Mouse (Mus musculus) gastrocnemius, postnatal 36 days (tissue): ENCODE measurements around the gene Tmem106c. TPM values are rescaled to one million over a fixed set of nuclear protein-coding genes. Genes with fewer than 3 reads are reported as not detected.

Experiments used
- DNase-seq, 2 experiments: peaks; one replicate each; pipeline ENCODE4 v3.0.0; 2022
- intact Hi-C: fragments of 180-260 bp; cut with DNase I; formaldehyde crosslinking; loops from one replicate; pipeline ENCODE4 v1.15.1; 2025
- total RNA-seq, 2 experiments: library from RNA; stranded (reverse); gene quantifications; 2 replicates each; pipeline ENCODE4 v1.2.3; 2021

The Tmem106c gene
- total RNA-seq, 2 experiments from 2014 or later, result 4.5 to 5.2 TPM

DNA sequence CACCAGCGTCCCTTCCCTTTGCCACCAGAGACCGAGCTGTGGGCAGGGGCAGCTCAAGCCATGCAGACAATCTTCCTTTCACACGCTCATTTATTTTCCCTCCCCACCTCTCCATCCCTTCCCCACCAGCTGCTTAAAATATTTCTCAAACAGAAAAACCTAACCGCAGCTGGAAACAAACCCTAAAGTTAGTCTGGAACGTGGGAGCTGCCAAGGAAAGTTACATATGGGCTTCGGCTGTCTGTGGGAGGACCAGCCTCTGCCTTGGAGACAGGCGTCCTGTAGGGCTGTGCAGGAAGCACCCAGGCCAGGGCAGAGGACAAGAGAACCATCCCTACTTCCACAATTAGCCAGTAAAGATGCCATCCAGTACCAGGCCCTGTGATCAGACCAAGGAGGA lies 13.8 kb upstream of the Tmem106c start:
- intact Hi-C loops, result loop anchor here (5.0 kb wide), 3 partner anchors 78 to 233 kb away; no protein-coding TSS in a partner anchor
- no peak for DNase-seq

DNA sequence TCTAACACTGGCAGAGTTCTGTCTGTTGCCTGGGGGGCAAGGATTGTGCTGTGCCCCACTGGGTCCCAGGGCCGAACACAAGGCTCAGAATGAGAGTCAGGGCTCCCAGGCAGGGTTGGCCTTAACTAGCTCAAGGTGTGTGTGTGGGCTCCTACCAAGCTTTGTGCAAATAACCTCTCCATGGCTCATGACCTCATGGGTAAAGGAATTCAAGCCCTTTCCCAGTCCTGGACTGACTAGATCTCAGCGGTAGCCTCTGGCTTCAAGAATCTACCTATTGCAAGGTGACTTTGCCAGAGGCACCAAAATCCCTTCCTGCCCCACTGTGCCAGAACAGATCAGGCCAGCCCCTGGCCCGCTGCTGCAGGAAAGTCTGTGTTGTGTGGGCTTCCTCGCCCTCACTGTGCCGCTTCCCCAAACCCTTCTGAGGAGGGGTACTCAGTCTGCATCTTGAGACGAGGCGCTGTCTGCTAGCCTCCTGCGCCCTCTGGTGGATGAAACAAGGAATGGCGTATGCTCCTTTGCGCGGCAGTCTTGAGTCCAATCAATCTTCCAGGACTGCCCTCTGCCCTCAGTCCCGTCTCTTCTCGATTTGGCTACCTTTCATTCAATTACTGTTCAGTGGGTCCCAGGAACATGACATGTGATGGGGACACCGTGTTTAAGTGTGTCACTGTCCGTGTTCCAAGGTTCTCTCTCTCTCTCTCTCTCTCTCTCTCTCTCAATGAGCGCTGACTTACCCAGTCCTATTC lies 11.7 kb upstream of the Tmem106c start:
- DNase-seq, result peak in 1 of 2 experiments; percentile 41

DNA sequence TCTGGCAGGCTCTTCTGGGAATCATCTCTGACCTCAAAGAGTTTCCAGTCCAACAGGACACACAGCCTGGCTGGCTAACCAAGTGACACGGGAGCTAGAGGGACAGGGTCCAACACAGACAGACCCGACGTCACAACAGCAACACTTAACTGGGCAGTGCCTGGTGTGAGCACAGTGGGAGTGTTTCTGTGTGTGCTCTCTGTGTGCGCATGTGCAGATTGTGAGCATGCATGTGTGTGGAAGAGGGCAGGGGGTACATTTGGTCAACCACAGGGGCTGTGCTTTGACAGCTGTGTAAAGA lies 11.2 kb upstream of the Tmem106c start:
- DNase-seq, result no peak
- intact Hi-C loops, result loop anchor here (5.0 kb wide), 3 partner anchors 81 to 236 kb away; no protein-coding TSS in a partner anchor

More for the DNA sequence above, 11.7 kb upstream of the Tmem106c start:
- intact Hi-C loops, result loop anchor here (5.0 kb wide), 3 partner anchors 80 to 235 kb away; no protein-coding TSS in a partner anchor

DNA sequence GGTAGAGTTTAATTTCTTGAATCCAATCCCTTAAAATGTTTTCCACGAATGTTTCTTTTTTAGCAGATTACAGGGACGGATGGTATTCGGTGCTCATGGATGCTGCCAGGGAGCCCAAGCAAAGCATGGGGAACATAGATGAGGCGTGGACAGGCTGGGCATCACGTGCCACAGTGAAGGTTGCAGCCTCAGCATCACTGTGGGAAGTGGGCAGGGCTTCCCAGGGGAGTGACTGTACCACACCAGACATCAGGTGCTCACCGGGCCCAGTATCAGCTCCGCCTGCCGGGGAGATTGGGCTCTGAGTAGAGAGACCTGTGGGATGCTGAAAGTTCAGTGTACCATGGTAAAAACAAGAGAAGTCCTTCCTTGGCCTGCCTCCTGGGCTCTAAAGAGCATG lies 9.3 kb upstream of the Tmem106c start:
- intact Hi-C loops, result loop anchor here (5.0 kb wide), 4 partner anchors 82 to 237 kb away; no protein-coding TSS in a partner anchor
- DNase-seq, result no peak

DNA sequence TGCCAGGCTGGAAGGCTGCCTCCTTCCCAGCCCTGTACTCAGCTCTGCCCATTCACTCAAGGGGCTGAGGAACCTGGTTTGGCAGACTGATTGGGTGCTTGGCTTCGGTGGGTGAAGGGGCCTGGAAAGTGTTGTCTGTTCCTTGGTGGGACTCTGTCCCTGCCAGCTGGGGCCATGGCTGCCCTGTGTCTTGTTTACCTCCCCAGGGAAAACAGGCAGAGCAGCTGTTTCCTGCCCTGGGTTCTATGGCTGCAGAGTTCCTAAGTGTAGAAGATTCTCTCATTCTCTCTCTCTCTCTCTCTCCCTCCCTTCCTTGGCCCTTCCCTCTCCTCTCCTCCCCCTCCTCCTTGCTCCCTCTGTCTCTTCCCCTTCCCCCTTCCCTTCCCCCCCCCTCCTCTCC lies 8.7 kb upstream of the Tmem106c start:
- no peak for DNase-seq
- intact Hi-C loops, result loop anchor here (5.0 kb wide), 1 partner anchor 217 kb away; no protein-coding TSS in a partner anchor

DNA sequence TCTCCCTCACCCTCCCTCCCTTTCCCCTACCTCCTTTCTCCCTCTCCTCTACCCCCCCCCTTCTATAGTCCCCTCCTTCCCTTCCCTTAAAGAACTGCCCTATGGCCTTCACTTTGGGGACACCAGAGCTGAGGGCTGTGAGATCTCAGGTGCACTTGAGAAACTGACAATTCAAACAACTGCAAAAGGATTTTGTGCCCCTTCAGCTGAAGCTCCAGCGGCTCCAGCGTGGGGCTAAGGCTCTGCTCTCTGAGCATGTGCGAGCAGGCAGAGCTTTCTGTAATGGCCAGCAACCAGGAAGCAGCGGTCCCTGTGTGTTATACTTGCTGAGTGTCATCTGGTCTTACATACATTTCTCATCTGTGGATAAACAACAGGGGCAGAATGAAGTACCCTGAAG lies 8.3 kb upstream of the Tmem106c start:
- intact Hi-C loops, result loop anchor here (5.0 kb wide), 1 partner anchor 217 kb away; no protein-coding TSS in a partner anchor
- no peak for DNase-seq

DNA sequence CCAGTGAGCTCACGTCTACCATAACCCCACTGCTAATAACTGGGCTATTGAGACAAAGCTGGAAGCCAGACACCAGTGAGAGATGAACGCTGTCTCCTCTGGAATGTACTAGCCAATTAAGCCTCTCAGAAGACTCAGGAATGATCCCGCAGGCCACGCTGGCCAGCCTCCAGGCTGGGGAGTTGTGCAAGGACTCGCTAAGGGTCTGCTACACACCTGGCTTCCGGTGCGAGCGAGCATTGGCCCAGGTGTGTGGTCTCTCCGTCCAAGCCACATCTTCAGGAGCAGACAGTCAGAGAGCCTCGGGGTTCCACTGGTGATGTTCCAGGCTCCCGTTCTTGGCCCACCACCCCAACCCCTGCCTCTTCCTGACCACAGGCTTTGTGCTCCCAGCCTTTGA lies 7.6 kb upstream of the Tmem106c start:
- DNase-seq, result no peak
- intact Hi-C loops, result loop anchor here (5.0 kb wide), 1 partner anchor 216 kb away; no protein-coding TSS in a partner anchor

DNA sequence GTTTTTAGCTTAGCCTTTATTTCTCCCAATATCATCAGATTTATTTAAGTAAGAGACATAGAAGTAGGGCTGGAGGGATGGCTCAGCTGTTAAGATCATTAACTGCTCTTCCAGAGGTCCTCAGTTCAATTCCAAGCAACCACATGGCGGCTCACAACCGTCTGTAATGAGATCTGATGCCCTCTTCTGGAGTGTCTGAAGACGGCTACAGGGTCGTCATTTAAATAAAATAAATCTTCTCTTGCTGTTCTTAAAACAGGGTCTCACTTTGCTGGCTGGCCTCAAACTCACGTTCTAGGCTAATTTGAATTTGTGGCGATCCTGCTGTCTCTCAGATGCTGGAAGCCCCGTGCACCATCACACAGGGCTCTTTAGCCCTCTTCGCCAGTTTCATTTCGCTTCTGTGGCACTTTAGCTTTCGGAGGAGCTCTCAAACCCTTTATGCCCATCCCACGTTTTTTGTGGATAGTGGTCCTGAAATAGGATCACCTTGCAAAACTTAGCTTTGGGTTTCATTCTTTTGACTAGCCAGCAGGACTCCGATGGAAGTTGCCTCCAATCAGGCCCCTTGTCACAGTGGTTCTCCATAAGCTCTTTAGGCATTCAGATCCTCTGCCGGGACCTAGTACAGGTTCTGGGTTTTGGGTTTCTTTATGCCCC lies 541 bp upstream of the Tmem106c start:
- intact Hi-C loops, result no loop called here
- DNase-seq, result no peak

DNA sequence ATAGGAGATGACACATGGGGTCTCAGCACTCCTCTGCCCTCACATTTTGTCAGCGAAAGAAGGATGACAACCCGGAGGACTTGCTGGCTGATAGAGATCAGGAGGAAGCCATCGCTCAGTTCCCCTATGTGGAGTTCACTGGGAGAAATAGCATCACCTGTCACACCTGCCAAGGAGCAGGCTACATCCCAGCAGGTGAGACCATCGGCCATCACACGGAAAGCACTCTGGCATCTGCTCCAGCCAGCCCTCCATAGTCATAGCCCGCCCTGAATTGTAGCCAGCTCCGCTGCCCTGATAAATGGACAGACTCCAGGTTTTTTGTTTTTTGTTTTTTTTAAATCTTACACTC lies 812 bp downstream of the Tmem106c start:
- intact Hi-C loops, result no loop called here
- no peak for DNase-seq

DNA sequence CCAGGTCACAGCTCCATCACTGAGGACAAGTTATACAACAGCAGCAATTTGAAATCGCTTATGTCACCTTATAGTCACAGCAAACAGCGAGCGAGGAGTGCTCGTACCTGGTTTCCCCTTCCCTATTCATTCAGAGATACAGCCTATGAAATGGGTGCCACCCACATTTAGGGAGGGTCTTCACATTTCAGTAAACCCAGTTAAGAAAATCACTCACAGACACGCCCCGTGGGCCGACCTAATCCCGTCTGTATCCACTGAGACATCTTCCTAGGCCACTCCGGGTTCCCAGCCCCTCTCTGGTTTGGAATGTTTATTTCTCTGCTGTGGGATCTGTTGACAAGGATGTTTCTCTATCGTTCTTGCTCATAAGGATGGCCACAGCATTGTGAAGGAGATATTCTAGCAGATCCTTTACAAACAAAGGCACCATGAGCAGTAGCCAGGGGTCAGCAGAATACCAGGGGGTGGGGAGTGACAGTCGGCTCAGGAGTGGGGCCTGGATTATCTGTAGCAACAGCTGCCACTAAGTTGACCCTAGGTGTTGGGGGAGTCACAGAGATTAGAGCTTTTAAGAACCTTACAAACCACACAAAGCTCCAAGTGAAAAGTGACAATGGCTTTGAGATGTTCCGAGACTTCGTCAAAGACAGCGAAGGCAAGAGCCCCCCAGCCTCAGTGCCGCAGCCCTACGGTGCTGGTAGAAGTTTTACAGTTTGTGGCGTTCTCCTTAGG lies 1.5 kb downstream of the Tmem106c start:
- intact Hi-C loops, result no loop called here
- DNase-seq, result no peak

DNA sequence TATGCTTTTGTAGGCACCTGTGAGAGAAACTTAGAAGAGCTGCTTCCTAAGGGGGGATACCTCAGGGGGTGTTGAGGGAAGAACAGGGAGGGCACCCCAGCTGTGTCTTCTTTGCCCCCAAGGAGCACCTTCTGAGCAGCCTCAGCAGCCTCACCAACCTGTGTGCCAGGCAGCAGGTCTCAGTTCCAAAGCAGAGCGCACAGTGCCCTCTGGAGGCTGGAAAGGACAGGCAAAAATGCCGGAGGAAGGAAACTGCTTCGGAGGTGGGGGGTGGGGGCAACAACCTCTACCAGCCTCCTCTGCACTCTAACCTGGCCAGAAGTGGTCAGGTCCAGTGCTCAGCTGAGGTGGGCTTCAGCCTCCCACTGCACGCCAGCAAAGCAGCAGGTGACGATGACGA lies 6.3 kb downstream of the Tmem106c start:
- intact Hi-C loops, result no loop called here
- DNase-seq, result no peak

DNA sequence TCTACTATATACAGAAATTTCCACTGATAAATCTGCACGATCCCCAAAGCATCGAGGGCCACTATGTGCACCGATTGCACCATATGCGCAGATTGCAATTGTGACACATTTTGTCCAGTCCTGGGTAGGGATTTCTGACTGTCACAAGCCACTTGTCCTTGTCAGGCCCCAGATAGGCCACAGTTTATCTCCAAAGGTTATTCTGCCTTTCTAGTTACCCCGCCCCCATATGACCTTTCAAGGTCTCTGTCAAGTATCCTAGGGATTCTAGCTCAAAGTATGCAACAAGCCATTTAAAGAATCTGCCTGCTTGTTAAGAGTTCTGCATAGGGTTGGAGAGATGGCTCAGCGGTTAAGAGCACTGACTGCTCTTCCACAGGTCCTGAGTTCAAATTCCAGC lies 8.6 kb downstream of the Tmem106c start:
- DNase-seq, result no peak
- intact Hi-C loops, result no loop called here

DNA sequence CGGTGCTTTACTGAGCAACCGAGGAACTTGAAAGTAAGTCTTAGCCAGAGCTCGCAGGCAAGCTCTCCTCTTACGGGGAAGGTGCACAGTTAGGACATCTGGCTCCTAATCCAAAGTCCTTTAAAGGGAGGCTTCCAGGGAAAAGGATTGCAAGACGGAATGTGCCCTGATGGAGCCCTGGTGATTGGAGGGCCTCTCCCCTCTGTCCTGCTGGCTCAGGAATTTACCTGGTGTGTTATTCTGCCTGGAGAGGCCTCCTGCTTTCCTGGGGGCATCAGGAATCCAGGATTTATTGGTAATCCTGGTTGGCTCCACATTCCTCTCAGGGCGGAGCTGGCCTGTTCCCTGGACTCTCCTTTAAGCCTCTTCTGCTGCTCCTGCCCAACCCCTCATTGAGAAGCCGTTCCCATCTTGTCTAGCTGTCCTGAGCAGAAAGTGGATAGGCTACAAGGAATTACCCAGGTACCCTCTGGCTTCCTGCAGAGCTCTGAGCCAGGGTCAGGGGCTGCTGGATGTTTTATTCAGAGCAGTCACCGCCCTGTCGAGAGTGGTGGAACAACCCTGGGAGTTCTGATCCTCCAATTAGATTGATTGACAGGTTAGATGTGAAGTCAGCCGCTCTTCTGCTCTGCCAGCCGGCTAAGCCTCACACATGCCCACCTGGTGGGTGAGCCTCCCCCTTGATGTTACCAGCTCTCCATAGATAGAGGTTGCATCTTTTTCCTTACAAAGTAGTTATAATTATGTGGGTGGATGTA lies 9.4 kb downstream of the Tmem106c start:
- intact Hi-C loops, result no loop called here

DNA sequence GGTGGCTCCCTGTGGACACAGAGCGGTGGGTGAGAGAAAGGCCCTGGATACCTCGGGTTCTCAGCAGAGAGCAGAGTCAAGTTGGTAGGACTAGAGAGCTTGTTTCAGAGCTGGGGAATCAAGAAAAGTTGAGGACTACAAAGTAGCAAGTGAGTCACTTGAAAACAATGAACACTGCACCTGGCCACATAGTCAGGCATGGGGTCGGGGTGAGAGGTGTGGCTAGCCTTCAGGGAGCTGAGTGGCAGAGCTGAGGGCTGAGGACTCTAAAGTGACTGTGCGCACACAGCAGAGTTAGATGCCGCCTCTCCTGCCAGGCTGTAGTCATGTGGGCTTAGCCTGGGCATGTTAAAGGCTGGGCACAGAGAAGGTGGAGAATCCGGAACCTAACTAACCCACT lies 17.6 kb downstream of the Tmem106c start:
- DNase-seq, result no peak
- intact Hi-C loops, result loop anchor here (10.0 kb wide), 1 partner anchor 193 kb away; no protein-coding TSS in a partner anchor

More for the DNA sequence above, 9.4 kb downstream of the Tmem106c start:
- DNase-seq, result no peak

DNA sequence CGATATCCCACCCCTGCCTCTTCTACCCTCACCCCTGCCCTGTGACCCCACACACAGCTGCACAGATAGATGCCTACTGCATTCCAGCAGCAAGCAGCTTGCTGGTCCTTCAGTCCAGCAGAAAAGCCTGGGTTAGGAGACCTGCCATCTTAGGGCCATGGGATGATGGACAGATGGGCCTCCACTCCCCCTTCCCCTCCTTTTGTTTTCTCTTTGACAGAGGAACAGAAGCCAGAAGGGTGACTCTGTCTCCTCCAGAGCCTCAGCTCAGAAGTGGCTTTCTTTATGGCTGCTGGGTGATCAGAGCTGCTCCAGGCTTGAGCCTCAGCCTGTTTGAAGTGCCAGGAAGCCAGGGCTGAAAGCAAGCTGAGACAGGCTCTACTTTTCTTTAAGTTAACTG lies 25.5 kb downstream of the Tmem106c start:
- intact Hi-C loops, result loop anchor here (10.0 kb wide), 1 partner anchor 185 kb away; no protein-coding TSS in a partner anchor
- no peak for DNase-seq

DNA sequence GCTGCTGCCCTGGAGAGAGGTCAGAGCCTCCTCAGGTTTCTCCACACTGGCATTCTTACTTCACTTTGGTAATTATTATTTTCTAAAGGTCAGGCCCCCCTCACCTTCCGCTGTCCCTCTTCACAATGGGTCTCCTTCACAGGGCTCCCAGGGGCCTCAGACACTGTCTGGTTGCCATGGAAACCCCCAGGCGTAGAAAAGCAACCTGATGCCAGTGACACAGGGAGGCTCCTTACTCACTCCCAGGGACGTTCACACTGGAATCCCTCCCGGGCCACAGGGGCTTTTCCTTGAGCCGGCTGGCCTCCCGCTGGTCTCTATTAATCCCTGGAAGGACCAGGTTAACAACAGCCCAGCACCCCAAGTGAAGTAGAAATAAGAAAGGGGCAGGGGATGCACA lies 26.1 kb downstream of the Tmem106c start:
- no peak for DNase-seq
- intact Hi-C loops, result no loop called here

DNA sequence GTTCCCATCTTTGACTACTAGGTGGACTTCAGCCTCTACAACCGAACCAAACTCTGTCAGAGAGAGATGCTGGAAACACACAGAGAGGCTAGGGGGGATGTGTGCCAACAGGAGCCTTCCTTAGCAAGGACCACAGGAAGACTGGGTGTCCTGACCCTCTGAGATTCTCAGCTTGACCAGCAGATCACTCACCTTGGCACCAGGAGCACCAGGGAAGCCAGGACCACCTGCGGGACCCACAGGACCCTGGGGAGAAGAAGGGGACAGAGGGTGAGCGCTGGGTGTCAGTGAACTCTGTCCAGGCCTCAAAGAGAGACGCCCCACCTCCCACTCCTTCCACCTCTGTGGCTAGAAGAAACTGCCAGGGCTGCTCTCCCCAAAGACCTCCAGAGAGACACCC lies 26.7 kb downstream of the Tmem106c start:
- DNase-seq, result no peak
- intact Hi-C loops, result no loop called here

DNA sequence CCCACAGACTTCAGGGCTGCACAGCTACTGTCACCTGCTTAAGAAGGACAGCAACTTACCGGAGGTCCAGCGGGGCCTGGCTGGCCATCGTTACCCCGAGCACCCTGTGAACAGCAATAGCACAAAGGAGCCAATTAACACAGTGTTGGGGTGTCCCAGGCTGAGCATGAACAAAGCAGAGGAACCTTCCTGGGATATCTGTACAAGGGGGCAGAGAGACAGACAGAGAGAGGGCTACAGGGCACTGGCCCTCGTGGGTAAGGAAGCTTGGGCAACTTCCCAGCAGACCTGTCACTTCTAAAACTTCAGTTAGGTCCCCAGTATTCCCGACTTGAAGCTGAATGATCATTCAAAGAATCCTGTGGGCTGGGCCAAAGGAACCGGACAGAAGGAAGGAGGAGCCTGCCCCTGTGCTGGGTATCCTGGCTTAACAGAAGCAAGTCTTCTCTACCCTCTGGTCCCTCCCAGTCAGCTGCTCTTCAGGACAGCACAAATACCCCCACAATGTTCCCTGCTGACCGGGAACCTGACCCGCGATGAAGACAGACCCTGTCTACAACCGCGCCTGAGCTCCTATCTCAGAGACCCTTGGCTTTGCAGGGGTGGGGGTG lies 27.4 kb downstream of the Tmem106c start:
- intact Hi-C loops, result no loop called here

DNA sequence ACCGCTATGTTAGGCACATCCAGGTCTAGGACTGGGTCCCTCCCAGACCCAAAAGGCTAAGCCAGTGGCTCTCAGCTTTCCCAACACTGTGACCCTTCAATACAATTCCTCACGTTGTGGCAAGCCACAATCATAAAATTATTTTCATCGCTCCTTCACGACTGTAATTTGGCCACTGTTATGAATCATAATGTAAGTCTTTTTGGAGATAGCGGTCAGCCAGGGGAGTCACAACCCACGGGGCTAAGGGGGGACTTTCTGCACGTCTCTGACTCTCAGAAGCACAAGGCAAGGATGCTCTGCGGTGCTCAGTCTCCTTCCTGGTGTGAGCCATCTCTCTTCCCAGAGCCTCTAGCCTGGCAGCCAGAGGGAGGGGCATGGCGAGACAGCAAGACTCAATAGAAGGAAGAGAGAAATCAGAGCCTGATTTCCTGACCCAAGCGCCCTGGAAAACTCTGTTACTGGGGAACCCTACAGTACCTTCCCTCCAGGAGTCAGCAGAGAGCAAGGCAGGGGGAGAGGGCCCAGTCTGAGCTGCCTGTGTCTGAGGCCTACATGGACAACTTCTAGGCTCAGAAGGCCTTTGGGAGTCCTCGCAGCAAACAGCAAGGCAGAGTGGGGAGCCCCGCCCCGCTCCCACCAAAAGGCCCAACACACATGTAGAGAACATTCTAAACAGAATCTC lies 28.2 kb downstream of the Tmem106c start:
- intact Hi-C loops, result no loop called here
- DNase-seq, result no peak

More for the DNA sequence above, 27.4 kb downstream of the Tmem106c start:
- DNase-seq, result no peak
